Mouse (Mus musculus): ENCODE data around the gene Ank2. TPM values are rescaled to one million over a fixed set of nuclear protein-coding genes. Genes with fewer than 3 reads are reported as not detected.

The Ank2 gene
- polyA plus RNA-seq, 1 experiment from 2014 or later, result 65.3 TPM

GRCm38 (mm10) chr3:127468569-127468968 lies 30.6 kb downstream of the Ank2 start:
- no peak for DNase-seq (ENCODE audit: low spot score)
- Histone ChIP-seq H3K36me3 (no peaks in the 10 kb centered on the region), H3K27me3 (ENCODE audit: insufficient read depth, poor library complexity, severe bottlenecking) (no peaks in the 10 kb centered on the region), H3K4me3 (no peak overlapping the region), H3K4me1 (replicated peaks) (peaks cover 7% of the 10 kb centered on the region), H3K9me3 (no peaks in the 10 kb centered on the region), H3K27ac (no peak overlapping the region)
- 87% methylated on average over 8 of the region's 8 CpGs for WGBS

- Histone ChIP-seq H3K4me3 (no peak overlapping the region; the same call in 1 of the 2 replicates), H3K4me1 (replicated peaks) (peaks cover 18% of the 10 kb centered on the region), H3K27ac (peak overlapping the region; percentile 69), H3K9me3 (no peaks in the 10 kb centered on the region), H3K36me3 (no peaks in the 10 kb centered on the region), H3K27me3 (ENCODE audit: insufficient read depth, poor library complexity, severe bottlenecking) (peaks cover 3% of the 10 kb centered on the region; the same call in 1 of the 2 replicates)
- DNase-seq (ENCODE audit: low spot score), result peak; percentile 20
- WGBS, result 15% methylated on average over 14 of the region's 14 CpGs
Measured at GRCm38 (mm10) chr3:127463816-127464480, 35.2 kb downstream of the Ank2 start.

GRCm38 (mm10) chr3:127463165-127463564 lies 36.0 kb downstream of the Ank2 start:
- 19% methylated on average over 9 of the region's 9 CpGs for WGBS
- peaks cover 18% of the 10 kb centered on the region for H3K4me1 ChIP-seq (replicated peaks)
- no peaks in the 10 kb centered on the region for H3K9me3 ChIP-seq
- H3K36me3 ChIP-seq, result no peaks in the 10 kb centered on the region
- H3K27me3 ChIP-seq (ENCODE audit: insufficient read depth, poor library complexity, severe bottlenecking), result peaks cover 6% of the 10 kb centered on the region; the same call in 1 of the 2 replicates
- H3K27ac ChIP-seq, result peak overlapping the region; percentile 69
- no peak for DNase-seq (ENCODE audit: low spot score)
- H3K4me3 ChIP-seq, result no peak overlapping the region

GRCm38 (mm10) chr3:127462413-127462812 lies 36.7 kb downstream of the Ank2 start:
- WGBS, result 71% methylated on average over 6 of the region's 6 CpGs
- H3K36me3 ChIP-seq, result no peaks in the 10 kb centered on the region
- DNase-seq (ENCODE audit: low spot score), result no peak
- H3K27me3 ChIP-seq (ENCODE audit: insufficient read depth, poor library complexity, severe bottlenecking), result peaks cover 6% of the 10 kb centered on the region; the same call in 1 of the 2 replicates
- H3K4me3 ChIP-seq, result no peak overlapping the region
- H3K9me3 ChIP-seq, result no peaks in the 10 kb centered on the region
- peaks cover 18% of the 10 kb centered on the region for H3K4me1 ChIP-seq (replicated peaks)
- H3K27ac ChIP-seq, result no peak overlapping the region

GRCm38 (mm10) chr3:127460891-127461437 lies 38.2 kb downstream of the Ank2 start:
- no peak for DNase-seq (ENCODE audit: low spot score)
- 65% methylated on average over 11 of the region's 11 CpGs for WGBS
- Histone ChIP-seq H3K4me3 (no peak overlapping the region), H3K9me3 (no peaks in the 10 kb centered on the region), H3K4me1 (replicated peaks) (peaks cover 18% of the 10 kb centered on the region), H3K36me3 (no peaks in the 10 kb centered on the region), H3K27ac (0 out of 2 replicates have a peak overlapping the region, but pooled peaks have one; percentile 2), H3K27me3 (ENCODE audit: insufficient read depth, poor library complexity, severe bottlenecking) (peaks cover 6% of the 10 kb centered on the region; the same call in 1 of the 2 replicates)

GRCm38 (mm10) chr3:127459858-127460257 lies 39.3 kb downstream of the Ank2 start:
- Histone ChIP-seq H3K4me3 (no peak overlapping the region), H3K27me3 (ENCODE audit: insufficient read depth, poor library complexity, severe bottlenecking) (peaks cover 6% of the 10 kb centered on the region; the same call in 1 of the 2 replicates), H3K27ac (peak overlapping the region; percentile 6; the same call in 1 of the 2 replicates), H3K36me3 (no peaks in the 10 kb centered on the region), H3K4me1 (replicated peaks) (peaks cover 18% of the 10 kb centered on the region), H3K9me3 (no peaks in the 10 kb centered on the region)
- WGBS, result 32% methylated on average over 3 of the region's 3 CpGs
- DNase-seq (ENCODE audit: low spot score), result no peak

GRCm38 (mm10) chr3:127458925-127459324 lies 40.2 kb downstream of the Ank2 start:
- no peak overlapping the region for H3K4me3 ChIP-seq
- peaks cover 6% of the 10 kb centered on the region; the same call in 1 of the 2 replicates for H3K27me3 ChIP-seq (ENCODE audit: insufficient read depth, poor library complexity, severe bottlenecking)
- no peaks in the 10 kb centered on the region for H3K36me3 ChIP-seq
- no peak for DNase-seq (ENCODE audit: low spot score)
- H3K9me3 ChIP-seq, result no peaks in the 10 kb centered on the region
- H3K27ac ChIP-seq, result no peak overlapping the region
- WGBS, result 42% methylated on average over 11 of the region's 11 CpGs
- peaks cover 14% of the 10 kb centered on the region for H3K4me1 ChIP-seq (replicated peaks)

GRCm38 (mm10) chr3:127458420-127458798 lies 40.7 kb downstream of the Ank2 start:
- Histone ChIP-seq H3K9me3 (no peaks in the 10 kb centered on the region), H3K27ac (no peak overlapping the region), H3K4me3 (no peak overlapping the region), H3K36me3 (no peaks in the 10 kb centered on the region), H3K4me1 (replicated peaks) (peaks cover 9% of the 10 kb centered on the region; the same call in 1 of the 2 replicates), H3K27me3 (ENCODE audit: insufficient read depth, poor library complexity, severe bottlenecking) (peaks cover 6% of the 10 kb centered on the region; the same call in 1 of the 2 replicates)
- 48% methylated on average over 6 of the region's 6 CpGs for WGBS
- DNase-seq (ENCODE audit: low spot score), result no peak

GRCm38 (mm10) chr3:127457761-127458419 lies 41.3 kb downstream of the Ank2 start:
- Histone ChIP-seq H3K36me3 (no peaks in the 10 kb centered on the region), H3K27me3 (ENCODE audit: insufficient read depth, poor library complexity, severe bottlenecking) (peaks cover 6% of the 10 kb centered on the region; the same call in 1 of the 2 replicates), H3K27ac (no peak overlapping the region), H3K9me3 (no peaks in the 10 kb centered on the region), H3K4me3 (no peak overlapping the region), H3K4me1 (replicated peaks) (peaks cover 4% of the 10 kb centered on the region; the same call in 1 of the 2 replicates)
- DNase-seq (ENCODE audit: low spot score), result no peak
- WGBS, result 40% methylated on average over 5 of the region's 5 CpGs

GRCm38 (mm10) chr3:127453738-127454137 lies 45.4 kb downstream of the Ank2 start:
- Histone ChIP-seq H3K4me3 (no peak overlapping the region), H3K9me3 (no peaks in the 10 kb centered on the region), H3K4me1 (replicated peaks) (no peaks in the 10 kb centered on the region), H3K36me3 (no peaks in the 10 kb centered on the region), H3K27me3 (ENCODE audit: insufficient read depth, poor library complexity, severe bottlenecking) (peaks cover under 1% of the 10 kb centered on the region; the same call in 1 of the 2 replicates), H3K27ac (no peak overlapping the region)
- DNase-seq (ENCODE audit: low spot score), result no peak
- WGBS, result 81% methylated on average over 4 of the region's 4 CpGs

GRCm38 (mm10) chr3:127453254-127453653 lies 45.9 kb downstream of the Ank2 start:
- H3K27ac ChIP-seq, result no peak overlapping the region
- no peak for DNase-seq (ENCODE audit: low spot score)
- H3K4me3 ChIP-seq, result no peak overlapping the region
- H3K36me3 ChIP-seq, result no peaks in the 10 kb centered on the region
- no peaks in the 10 kb centered on the region for H3K27me3 ChIP-seq (ENCODE audit: insufficient read depth, poor library complexity, severe bottlenecking)
- 80% methylated on average over 6 of the region's 6 CpGs for WGBS
- no peaks in the 10 kb centered on the region for H3K4me1 ChIP-seq (replicated peaks)
- H3K9me3 ChIP-seq, result no peaks in the 10 kb centered on the region

GRCm38 (mm10) chr3:127452233-127452632 lies 46.9 kb downstream of the Ank2 start:
- Histone ChIP-seq H3K36me3 (no peaks in the 10 kb centered on the region), H3K9me3 (no peaks in the 10 kb centered on the region), H3K27me3 (ENCODE audit: insufficient read depth, poor library complexity, severe bottlenecking) (no peaks in the 10 kb centered on the region), H3K4me3 (no peak overlapping the region), H3K27ac (no peak overlapping the region), H3K4me1 (replicated peaks) (no peaks in the 10 kb centered on the region)
- DNase-seq (ENCODE audit: low spot score), result peak; percentile 28
- WGBS, result 63% methylated on average over 13 of the region's 13 CpGs

- DNase-seq (ENCODE audit: low spot score), result no peak
- WGBS, result 74% methylated on average over 9 of the region's 9 CpGs
- Histone ChIP-seq H3K27me3 (ENCODE audit: insufficient read depth, poor library complexity, severe bottlenecking) (no peaks in the 10 kb centered on the region), H3K27ac (no peak overlapping the region), H3K36me3 (no peaks in the 10 kb centered on the region), H3K4me1 (replicated peaks) (no peaks in the 10 kb centered on the region), H3K9me3 (no peaks in the 10 kb centered on the region), H3K4me3 (no peak overlapping the region)
Measured at GRCm38 (mm10) chr3:127451741-127452140, 47.4 kb downstream of the Ank2 start.

Data from hindbrain, embryonic 10.5 days (tissue).